Mouse (Mus musculus): ENCODE results near the gene Gm45521. TPM values are rescaled to one million over a fixed set of nuclear protein-coding genes. Genes with fewer than 3 reads are reported as not detected.

The Gm45521 gene
- polyA plus RNA-seq (2017; shearing (Covaris generic)), result not detected

DNA sequence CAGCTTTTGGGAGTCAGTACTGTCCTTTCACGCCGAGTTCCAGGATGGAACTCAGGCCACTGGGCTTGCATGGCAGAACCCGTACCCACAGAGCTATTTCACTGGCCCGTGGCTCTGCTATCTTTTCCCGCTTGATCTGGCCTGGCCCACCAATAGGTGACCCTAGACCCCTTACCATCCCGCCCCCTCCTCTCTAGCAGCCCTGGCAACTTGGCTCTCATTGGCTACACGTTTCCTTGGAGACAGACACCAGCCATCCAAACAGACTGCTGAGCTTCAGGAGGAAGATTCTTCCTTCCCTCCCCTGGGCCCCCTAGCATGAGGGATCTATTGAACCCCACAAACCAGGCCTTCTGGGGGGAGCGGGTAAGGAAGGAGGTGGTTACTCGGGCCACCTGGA is at the start of gene Gm45521:
Gm45521 (plus strand) TSS at position 240 of the 400 bp plus-strand sequence.
- no peak for ATAC-seq

DNA sequence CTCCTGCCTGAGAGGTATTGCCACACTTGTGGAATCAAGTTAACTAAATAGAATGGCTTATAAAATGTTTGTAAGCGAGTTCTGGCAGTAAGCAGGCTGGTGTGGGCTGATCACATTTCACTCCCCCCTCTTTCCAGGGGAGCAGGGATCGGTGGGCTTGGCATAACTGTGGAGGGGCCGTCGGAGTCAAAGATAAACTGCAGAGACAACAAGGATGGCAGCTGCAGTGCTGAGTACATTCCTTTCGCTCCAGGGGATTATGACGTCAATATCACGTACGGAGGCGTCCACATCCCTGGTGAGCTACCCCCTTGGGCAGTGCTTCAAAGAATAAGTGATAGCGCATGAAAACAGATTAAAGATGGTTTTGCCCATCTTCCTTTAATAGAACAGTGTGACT is 47.6 kb upstream of the Gm45521 start:
- ATAC-seq, result no peak

DNA sequence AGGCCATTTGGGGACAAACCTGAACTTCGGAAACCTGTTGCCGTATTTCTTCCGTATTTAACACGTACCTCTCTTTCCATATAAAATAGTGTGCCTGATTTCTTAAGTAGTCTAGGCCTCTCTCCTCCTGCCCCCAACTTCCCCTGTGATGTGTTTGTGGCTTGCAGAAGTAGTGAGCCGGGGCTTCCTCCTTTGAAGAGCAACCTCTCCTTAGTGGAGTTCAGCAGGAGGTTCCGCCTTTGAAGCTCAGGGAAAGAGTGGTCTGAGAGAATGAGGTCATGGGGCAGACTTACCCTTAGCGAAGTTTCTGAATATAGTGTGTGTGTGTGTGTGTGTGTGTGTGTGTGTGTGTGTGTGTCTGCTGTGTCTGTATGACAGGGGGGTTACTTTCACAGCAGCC is 43.2 kb upstream of the Gm45521 start:
- no peak for ATAC-seq

DNA sequence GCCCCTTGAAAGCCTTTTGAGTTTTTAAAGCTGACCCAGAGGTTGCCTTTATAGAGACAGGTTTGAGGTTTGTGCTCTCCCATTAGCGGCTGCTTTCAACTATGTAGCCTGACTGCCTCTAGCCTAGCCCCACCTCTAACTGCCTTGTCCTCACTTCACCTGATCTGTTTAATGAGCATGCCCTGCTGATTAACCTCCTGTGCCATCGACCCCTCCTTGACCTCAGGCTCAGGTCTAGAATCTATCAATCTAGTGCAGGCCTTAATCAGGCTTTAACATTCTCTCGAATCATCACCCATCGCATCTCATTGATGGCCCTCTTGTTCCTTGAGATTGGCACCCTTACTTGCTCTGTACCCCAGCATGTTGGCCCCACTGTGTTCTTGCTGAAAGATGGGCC is 42.6 kb upstream of the Gm45521 start:
- ATAC-seq, result no peak

DNA sequence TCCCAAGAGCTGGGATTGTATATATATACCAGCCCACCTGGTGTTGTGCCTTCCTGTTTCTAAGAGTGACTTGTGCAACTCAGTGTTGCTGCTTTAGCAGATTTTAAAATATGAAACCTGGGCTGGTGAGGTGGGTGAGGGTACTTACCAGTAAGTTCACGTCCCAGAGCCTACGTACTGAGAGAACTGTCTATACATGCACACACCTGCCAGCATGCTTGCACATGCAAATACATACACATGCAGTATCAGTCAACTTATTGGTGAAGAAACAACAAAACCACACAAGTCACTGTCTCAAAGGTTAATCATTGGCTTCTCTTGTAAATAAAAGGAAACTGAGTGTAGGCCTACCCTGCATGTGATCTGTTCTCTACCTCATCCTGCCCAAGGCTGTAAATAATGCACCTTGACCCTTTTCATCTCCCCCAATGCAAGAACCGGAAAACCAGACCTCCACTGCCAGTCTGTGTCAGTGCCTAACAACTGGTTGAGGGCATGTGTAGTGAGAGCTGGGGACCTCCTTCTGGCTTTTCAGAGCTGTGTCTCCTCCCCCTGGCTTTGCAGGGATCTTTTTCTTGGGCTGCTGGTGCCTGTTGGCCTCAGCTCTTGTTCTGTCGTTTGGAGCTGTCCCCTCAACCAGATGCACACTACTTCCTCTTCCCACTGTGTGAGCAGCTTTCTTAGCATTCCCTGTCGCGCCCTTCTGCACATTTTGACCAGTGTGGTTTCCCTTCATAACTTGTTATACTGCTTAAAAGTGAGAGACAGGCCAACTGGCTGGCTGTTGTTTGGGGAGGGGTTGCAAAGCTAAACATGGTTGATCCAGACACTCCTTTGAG is 38.7 kb upstream of the Gm45521 start:
- ATAC-seq, result no peak

DNA sequence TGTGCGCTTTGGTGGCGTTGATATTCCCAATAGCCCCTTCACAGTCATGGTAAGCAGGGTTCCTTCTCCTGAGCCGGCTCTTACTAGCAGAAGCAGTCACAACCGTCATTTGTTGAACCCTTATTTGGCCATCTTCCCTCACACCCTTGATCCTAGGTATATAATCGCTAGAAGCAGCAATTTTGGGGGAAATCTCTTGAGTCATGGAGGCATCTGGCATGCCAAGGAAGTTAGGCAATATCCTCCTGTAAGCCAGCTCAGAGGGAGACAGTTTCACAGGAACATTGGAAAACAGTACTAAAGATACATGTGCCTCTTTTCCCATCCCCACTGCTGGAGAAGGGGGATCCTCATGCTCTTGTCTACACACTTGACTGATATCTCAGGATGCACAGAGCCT is 37.8 kb upstream of the Gm45521 start:
- ATAC-seq, result no peak

DNA sequence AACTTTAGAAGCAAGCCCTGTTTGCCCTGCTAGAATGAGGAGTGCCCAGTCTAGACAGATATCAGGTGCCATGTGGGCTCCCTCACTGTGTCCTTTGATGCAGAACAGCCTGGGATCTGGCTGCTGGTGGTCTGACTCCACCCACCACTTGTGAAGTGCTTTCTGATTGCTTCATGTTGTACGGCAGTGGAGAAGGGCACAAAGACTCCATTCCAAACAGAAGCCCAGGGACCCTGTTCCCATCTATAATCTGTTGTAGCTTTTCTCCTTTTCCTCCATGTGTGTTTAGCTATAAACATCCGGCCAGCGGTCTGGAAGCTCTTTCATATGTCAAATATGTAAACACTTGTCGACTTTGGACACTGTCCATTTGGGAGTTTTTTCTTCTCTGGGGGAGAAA is 37.2 kb upstream of the Gm45521 start:
- ATAC-seq, result no peak

DNA sequence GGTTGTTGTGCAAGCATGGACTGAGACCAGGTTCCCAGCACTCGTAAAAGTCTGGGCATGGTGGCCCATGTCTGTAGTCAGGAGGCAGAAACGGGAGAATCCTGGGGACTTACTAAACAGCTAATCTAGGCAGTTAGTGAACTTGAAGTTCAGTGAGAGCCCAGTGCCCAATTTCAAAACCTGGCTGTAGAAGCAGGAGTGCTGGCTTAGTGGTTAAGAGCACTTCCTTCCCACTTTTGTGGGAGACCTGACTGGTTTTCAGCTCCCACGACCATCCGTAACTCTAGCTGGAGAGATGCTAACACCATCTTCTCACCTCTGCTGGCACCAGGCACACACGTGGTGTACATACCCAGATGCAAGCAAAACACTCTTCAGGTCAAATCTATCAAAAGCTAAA is 35.6 kb upstream of the Gm45521 start:
- ATAC-seq, result no peak

DNA sequence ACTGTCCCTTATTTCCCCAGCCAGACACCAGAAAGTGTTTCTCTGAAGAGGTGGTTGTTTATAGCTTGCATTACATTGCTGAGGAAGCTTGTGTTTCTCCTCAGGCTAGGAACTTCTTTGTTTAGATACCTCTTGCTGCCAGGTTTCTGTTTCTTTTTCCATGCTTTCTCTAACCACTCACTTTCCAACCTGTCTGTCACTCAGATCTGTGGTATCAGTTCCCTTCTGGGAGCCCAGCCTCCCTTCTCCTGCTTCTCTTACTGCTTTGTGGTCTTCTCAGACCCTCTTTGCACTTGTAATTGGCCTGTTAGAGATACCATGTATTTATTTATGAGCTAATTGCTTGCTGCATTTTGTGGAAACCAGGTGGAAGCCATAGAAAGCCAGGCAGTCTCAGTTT is 33.5 kb upstream of the Gm45521 start:
- ATAC-seq, result no peak

DNA sequence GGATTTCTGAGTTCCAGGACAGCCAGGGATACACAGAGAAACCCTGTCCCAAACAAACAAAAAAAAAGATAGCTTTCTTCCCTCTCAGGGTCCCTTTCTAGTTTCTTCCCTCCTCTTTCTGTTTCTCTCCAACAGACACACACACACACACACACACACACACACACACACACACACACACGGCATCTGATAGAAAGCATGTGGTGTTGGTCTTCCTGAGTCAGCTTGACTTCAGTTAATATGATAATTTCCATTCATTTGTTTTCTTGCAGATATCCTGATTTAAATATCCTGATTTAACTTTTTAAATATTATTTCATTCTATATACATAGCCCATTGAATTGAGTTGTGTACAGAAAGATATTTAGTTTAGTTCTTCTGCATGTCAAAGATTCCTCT is 28.7 kb upstream of the Gm45521 start:
- ATAC-seq, result no peak

DNA sequence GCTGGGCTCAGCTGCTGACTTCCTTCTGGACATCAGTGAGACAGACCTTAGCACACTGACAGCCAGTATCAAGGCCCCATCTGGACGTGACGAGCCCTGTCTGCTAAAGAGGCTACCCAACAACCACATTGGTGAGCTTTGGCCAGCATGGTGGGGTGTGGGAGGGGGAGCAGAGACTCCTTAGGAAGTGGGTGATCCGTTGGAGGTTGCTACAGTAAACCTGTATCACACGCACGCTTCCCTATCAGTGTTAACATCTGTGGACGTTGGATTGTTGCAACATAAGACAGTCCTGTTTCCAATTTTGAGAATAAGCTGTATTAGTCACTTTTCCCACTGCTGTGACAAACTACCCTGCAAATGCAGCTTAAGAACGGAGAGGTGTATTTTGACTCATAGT is 28.1 kb upstream of the Gm45521 start:
- peak; percentile 17 for ATAC-seq

DNA sequence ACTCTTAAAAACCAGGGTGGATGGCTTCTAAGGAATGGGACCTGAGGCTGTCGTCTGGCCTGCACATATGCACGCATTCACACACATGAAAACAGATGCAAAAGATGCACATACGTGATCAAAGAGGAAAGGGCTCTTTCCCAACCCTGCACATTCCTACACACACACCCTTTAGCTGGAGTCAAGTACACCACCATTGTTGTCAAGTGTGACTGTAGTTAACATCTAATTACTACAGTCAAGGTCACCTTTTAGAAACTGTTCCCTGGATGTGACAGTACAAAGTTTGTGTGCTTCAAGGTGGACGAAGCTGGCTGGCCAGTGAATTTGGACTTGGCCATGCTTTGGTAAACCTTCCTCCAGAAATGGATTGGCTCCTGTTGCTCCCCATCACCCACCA is 24.9 kb upstream of the Gm45521 start:
- ATAC-seq, result no peak

DNA sequence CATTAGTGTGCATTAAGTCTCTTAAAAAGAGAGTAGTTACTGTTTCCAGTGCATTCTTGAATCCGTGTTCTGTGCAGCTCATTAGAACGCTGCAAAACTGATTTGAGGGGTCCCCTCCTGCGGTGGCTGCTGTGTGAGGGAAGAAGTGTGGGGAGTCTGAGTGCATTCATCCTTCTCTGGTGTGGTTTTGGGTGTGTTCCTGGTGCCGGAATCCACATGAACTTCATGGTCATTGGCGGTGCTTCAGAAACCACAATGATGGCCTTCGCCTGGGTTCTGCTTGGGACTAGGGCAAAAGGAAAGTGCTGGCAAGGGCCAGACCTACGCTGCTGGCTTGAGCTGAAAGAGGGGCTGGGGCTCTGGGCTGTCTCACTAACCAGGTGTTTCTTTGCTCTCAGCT is 22.9 kb upstream of the Gm45521 start:
- no peak for ATAC-seq

DNA sequence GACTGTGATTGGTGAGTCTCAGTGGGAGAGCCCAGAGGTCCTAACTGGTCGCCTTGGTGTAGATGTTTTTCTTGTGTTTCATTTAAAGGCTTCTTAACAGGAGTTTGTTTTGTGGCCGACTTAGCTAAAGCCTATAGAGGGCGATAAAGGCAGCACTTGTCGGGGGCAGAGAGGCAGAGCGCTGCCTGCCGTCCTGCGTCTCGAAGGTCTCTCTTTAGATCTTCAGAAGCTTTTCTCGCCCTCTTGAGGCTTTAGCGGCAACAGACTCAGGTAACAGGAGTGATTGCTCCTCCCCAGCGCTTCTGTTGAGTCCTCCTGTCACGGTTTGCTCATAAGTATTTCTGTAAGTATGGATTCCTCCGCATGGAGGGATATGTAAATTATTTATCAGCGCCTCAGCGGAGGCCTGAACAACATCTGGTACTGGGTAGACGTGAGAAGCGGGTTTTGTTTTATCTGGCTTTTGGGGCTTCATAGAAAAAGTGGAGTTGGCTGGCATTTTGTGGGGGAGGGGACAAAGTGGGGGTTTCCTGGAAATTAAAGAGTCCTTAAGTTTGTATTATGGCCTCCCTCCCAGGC is 19.9 kb upstream of the Gm45521 start:
- ATAC-seq, result no peak

DNA sequence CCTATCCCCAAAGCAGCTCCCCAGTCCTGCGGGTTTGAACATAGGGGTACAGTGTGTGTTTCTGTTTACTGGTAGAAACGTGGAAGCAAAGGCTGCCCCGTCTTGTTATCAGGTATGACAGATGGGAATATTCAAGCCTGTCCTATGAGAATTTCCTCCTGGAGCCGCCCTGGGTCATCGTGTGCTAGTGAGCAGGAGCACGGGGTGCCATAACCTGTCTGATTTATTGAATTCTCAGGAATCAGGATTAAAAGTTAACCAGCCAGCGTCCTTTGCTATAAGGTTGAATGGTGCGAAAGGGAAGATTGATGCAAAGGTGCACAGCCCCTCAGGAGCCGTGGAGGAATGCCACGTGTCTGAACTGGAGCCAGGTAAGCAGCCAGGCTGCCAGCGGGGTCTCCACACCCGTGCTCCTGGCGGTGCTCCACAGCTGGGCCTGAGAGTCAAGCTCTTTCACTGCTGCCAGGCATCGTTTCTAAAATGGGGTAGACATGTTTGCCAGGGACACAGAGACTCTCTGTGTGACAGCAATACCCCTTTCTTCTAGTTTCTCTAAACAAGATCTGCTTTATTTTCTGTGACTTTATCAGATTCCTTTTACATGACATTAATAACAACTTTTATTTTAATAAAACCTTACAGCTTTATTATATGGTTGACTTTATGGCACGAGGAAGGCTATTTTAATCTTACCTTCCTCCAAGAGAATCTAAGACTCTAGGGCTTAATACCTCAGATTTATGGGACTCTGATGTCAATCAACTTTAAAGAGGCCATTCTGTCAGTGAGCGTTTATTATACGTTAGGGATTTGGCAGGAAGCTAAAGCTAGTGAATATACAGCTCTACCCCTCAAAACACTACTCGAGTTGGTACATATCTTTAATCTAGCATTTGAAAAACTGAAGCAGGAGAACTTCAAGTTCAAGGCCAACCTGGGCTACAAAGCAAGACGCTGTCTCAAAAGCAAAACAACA is 18.0 kb upstream of the Gm45521 start:
- no peak for ATAC-seq

DNA sequence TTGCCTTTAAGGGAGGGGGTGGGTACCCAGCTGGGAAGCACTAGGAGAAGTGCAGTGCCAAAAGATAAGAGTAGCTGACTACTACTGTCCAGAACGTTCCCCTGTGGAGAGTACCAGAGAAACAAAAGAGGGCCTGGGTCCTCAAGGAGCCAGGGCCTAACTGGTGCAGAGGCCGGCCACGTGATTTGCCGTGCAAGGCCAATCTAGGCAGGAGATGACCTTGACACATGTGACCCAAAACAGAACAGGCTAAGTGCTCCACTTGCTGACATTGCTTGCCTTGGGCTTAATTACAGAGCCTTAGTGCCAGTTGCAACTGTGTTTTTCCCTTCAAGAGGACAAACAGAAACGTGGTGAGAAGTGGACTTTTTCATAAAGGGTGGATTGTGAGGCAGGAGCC is 15.7 kb upstream of the Gm45521 start:
- no peak for ATAC-seq

DNA sequence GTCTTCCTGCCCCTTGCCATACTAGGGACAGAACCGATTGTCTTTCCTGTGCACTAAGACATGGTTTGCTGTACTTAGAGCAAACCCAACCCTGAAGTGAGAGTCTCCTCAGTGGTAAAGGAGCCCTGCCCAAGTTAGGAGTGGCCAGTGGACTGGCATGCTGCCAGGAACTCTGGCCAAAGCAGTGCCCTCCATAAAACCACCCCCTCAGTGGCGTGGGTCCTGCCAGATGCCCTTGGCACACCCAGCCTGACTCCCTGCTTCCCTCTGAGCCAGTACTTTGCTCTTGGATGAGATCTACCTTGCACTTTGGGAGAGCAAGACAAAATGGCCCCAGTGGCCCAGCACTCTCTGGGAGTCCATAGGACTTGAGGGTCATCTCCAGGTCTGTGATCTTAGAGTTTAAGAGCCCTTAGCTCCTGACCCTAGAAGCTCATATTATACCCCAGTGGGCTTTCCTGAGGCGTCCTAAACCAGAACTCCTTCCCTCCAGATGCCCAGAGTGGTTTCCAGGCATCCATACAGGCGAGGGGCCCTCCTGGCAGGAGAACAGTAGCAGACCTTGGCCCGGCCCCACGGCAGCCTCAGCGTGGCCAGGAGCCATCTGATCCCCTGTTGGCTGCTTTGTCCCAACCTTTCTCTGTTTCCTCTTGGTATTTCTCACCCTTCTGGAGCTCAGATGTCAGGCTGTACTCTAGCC is 13.8 kb upstream of the Gm45521 start:
- no peak for ATAC-seq

DNA sequence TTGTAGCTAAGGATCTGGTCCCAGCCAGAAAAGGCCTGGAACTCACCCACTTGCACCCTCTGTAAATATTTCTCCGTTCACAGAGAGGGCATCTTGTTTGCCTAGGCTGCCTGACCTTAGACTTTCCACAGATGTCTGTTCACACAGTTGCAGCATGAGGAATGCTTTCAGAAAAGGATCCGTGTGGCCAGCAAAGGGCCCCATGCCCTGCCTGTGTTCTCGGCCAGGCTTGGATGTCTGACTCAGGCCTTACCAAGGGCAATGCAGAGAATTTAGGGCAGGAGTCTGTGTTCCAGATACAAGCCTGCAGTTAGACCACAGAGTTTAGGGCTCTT is 13.3 kb upstream of the Gm45521 start:
- no peak for ATAC-seq

DNA sequence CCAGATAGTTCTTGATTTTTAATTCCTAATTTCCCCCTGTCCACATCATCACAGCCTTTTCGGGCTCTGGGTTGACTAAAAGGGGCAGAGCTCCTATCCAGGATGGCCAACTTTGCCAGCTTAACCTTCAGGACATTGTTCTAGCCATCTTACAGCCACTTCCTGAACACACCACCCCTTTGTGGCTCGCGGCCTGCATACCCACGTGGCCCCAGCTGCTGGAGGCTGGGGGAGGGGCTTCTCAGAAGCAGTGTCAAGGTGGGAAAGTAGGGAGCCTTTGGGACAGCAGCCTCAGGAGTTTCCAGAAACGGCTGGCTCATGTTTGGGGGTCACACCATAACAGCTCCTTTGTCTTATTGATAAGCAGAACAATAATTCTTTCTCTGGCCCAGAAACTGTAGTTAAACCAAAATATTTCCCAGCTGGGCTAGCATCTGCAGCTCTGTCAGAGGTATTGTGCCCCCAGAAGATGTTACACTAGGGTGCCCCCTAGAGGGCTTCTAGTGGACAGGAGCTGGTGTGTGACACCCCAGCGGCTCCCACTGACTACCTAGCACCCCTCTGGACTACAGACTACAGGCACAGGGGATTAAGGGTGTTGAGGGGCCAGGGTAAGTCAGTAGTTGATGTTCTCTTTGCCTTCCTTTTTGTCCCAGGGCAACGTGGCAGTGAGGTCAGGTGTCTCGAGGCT is 12.6 kb upstream of the Gm45521 start:
- no peak for ATAC-seq

DNA sequence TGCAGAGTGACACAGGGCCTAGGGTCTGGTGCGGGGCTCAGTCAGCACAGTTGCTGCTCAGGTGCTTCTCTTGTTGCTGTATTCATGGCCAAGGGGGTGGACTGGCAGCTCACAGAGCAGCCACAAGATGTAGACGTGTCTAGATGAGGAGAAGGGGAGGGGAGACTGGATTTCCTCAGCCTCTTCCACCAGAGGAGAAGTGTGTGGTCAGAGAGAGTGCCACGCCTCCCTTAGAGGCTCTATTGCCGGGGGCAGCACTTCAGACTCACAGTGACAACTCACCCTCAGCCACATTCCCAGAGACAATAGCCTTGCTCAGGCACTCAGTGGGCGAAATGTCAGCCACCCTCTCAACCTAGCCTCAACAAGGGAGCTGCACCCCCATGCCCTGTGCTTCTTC is 11.8 kb upstream of the Gm45521 start:
- ATAC-seq, result no peak

DNA sequence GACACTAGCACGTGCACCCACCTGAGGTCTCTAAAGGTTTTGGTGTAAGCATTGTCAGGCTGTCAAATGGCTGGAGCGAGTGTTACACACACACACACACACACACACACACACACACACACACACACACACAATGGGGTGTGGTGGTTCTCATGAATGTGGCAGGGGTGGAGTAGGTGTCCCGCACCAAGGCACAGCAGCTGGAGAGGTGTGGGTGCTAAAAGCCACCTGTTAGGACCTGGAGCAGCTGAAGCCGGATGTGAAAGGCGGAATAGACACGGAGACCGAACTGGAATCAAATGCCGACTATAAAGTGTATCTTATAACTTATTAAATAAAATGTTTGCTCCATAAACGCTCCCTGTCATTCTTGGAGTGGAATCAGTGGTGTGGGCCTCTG is 5.9 kb upstream of the Gm45521 start:
- no peak for ATAC-seq

DNA sequence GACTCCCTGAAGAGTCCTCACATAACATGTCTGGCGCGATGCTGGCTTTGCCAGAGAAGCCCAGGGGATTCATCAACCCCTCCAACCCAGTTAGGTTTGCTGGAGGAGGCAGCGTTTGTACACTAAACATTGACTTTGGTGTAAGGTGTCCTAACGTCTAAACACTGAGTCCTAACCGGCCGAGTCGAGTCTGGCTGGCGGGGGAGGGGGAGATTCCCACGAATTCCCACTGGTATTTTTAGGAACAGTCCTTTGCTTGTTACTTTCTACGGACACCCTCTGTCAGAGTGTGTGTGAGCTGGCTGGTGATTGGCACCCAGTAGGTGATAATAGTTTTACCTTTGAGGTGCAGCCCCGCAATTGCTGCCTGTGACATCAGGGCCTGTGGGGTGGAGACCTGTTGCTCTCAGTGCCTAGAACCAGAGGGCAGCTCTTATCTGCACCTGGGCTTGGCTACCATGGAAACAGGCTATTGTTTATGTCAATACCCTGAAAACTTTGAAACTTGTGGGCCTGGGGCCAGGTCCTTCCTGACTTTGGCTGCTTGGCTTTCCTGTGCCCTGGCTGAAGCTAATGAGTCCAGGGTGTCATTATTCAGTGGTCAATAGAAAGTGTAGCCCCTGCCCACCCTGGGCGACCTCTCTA is 4.4 kb upstream of the Gm45521 start:
- no peak for ATAC-seq
